Mouse (Mus musculus): ENCODE measurements around the gene Dnajb14.

- TF ChIP-seq CTCF (IDR thresholded peaks at IDR 0.05; ENCODE audit: borderline replicate concordance, control insufficient read depth, extremely low read depth, insufficient read depth, low read length, poor library complexity) (no peak), POLR2A (IDR thresholded peaks at IDR 0.05; ENCODE audit: control insufficient read depth, extremely low read depth, insufficient read depth, low read length, poor library complexity) (no peak)
Observed at GRCm38 (mm10) chr3:137893789-137894188, 26.3 kb downstream of the Dnajb14 start.

Measured in thymus, adult 2 months (tissue).